Mouse (Mus musculus) spleen, embryonic (tissue): ENCODE data around the gene Cyp46a1.

Experiments used
- CTCF ChIA-PET: fragments of 350-600 bp; sonication (Branson Sonifier 250); formaldehyde crosslinking; loops from one replicate; lab custom pipeline; 2022; lab: Charles Lee

Cyp46a1 gene

DNA sequence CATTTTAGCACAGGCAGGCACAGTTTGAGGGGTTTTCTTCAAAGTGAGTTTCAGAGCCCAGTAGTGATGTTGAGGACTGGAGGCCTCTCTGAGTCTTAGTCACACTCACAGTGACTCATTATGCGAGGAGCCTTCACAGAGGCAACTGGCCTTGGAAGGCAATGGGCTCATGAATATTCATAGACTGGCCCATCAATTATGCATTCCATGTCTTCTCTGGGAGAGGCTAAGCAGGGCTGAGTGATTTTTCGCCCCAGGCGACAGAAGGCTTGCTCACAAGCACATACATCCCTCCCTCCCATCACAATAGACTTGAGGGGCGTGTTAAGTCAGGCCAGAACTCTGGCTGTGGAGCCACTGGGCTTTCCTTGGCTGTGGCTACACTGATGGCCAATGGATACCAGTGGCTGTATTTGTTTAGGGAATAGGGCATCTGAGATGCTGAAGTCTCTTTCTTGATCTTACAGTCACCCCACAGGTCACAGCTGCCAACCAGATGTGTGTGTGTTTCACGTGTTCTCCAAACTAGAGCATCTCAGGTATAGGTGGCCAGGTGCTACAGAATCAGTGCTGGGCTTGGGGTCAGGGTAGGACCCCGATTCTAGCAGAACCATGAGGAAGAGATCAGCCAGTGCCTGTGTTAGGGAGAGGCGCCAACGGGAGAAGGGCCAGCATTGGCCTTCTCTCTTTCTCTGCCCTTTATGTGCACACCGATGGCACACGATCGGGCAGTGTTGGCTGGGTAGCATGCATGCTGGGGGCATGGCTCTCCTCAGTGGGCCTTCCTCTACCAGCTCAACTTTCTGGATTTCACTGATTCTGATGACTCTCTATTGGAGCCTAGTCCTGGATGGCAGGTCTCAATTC is 62.1 kb downstream of the Cyp46a1 start:
- CTCF ChIA-PET = no interaction called here

DNA sequence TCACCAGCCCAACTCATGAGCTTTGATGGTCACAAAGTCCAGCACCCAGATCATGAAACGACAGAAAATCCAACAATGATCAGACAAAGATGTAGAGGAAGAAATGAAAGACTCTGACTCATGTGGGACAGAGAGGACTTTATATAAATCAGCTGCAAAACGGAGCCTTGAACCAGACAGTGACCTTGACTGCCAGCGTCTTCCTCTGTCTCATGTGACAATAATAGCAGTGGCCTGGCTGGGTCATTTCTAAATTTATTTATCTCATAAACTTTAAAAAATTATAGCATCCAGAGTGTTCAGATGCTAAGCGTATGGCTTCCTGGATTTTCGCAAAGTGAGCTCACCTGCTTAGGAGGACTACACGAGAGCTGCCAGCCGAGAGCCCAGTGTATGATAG is 64.5 kb downstream of the Cyp46a1 start:
- CTCF ChIA-PET = no interaction called here

DNA sequence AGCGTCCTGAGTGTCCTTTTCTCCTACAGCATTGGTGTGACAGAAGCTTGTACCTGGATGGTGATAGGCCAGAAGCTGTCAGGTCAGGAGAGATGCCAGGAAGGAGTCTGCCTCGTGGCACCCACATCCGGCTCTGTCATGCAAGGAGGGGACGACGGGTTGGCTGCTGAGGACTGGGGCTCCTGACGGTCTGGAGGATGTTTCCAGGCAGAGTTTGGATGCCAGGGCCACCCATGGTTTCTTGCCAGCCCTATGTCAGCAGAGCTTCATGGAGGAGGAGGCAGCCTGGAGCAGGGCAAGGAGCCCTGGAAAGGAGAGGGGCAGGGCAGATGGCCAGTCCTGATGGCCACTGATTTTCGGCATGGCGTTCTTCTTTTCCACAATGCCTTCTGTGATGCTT is 65.0 kb downstream of the Cyp46a1 start:
- CTCF ChIA-PET = no interaction called here

DNA sequence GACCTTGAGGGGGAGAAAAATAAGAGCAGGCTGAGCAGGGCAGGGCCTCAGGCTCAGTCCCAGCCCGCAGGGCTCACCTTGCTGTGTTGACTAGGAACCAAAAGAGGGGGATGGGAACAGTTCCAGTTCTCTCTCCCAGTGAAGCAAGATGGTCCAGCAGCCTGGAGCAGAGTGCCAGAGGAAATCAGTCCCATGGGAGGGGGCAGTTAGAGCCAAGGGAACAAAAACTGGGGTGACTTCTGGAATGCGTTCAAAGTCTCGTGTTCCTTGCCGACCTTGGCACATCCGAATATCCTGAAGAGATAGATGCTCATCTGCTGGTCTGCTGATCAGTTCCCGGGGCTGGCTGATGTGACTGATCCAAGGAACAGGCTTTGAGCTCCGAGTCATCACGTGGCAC is 66.8 kb downstream of the Cyp46a1 start:
- CTCF ChIA-PET = no interaction called here

DNA sequence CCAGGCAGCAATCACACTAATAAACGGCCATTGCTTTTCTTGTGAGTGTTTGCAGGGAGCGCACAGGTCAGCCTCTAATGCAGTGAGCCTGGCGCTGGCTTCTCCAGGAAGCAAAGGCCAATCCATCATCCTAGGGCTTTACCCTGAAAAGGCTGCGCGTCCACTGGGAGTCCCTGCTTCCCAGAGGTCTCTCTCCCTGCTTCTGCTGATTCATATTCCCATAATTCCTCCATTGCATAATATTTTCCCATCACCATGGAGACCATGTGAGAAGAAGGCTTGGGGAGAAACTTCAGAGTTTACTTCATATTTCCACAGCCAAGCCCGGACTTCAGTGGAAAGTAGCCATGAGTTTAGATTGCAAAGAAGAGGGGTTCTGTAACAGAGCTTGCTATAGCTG is 69.8 kb downstream of the Cyp46a1 start:
- CTCF ChIA-PET = no interaction called here

DNA sequence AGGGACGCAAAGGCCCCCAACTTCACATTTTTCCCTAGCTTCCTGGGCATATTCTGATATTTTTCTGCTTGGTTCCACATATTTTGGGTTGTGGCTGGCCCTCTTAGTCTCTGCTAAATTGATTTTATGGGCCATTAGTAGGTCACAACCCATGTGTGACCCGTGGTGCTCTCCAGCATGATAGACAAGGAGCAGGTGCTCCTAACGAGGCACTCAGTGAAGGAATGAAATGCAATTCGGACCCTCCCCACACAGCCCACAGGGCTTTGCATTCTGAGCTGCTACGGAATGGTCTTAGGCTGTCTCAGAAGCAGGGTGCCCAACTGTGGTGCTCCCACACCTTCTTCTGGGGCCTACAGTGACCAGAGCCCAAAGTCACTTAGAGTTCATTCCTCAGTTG is 74.9 kb downstream of the Cyp46a1 start:
- CTCF ChIA-PET = no interaction called here

DNA sequence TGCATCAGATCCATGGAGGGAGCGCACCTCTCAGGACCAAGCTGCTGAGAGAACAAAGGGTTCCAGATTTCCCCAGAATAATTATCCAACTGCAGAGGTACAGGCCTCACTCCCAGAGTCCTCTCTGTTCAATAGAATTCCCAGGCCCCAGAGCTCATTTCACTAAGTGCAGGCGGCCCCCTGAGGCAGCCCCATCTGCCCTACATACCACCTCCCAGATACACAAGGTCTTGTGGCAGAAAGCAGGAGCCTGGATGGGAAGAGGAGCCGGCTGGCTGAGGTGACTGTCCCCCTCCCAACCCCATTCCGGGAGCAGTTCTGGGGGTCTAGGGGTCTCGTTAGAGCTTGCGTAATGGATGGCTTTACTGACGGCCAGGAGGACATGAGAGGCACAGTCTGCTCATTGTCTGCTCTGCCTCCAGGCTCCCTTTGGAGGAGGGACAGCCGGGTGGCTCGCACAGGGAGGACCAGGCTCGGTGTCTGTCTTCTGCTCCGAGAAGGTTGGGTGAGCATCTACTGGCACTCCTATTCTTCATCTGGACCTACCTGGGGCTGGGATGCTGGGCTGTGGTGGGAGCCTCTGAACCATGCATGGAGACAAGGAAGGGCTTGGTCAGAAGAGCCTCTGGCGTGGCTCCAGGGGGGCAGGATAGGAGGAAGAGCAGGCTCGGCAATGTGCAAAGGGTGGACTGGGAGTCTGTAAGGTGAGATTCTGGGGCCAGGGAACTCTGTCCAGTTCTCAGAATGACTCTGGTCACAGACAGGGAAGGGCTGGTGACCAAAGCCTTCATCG is 76.4 kb downstream of the Cyp46a1 start:
- CTCF ChIA-PET = no interaction called here
